Comparison of ENCODE assay signal across 10 mouse cellular contexts in genomic region chr11:118150115-118150701, GRCm38 (mm10). TPM values are rescaled to one million over a fixed set of nuclear protein-coding genes. Genes with fewer than 3 reads are reported as not detected.
DNase-seq lines count a peak whose midpoint lies in the region; ATAC-seq lines count a peak whose summit lies in the region.
"Had no signal": no experiment of that assay in that cellular context is flagged by ENCODE, and none has a peak within 500 bp of the region (broad histone marks: within the 10 kb centered on the region; RNA-seq: fewer than 3 reads in every experiment).

No protein-coding gene starts in this region.

- peak; percentile 83 for DNase-seq in forebrain, embryonic 14.5 days (ENCODE audit: low spot score)
- DNase-seq in forebrain, embryonic 11.5 days (ENCODE audit: low spot score), result no peak
- DNase-seq in midbrain, embryonic 14.5 days, result peak; percentile 63
- no peak for DNase-seq in midbrain, embryonic 10.5 days (ENCODE audit: low spot score)
- peak; percentile 59 for DNase-seq in layer of hippocampus, adult 9-11 months
- DNase-seq in retina, postnatal 1 day, result no peak

- H3K27ac ChIP-seq in forebrain, embryonic 14.5 days (ENCODE audit: low read depth, low read length), result no peak overlapping the region
- no peak overlapping the region for H3K27ac ChIP-seq in forebrain, embryonic 11.5 days (ENCODE audit: low read depth, low read length)
- H3K27ac ChIP-seq in midbrain, embryonic 14.5 days (replicated peaks; ENCODE audit: low read depth, low read length), result no peak overlapping the region
- H3K27ac ChIP-seq in midbrain, embryonic 10.5 days (replicated peaks), result no peak overlapping the region; the same call in 1 of the 2 replicates
- H3K27ac ChIP-seq in stomach, embryonic 16.5 days (ENCODE audit: low read length), result peak overlapping the region; percentile 79

- peaks cover 5% of the 10 kb centered on the region; the same call in 1 of the 2 replicates for H3K4me1 ChIP-seq in forebrain, embryonic 14.5 days (ENCODE audit: control insufficient read depth, insufficient read depth, low read length)
- no peaks in the 10 kb centered on the region for H3K4me1 ChIP-seq in forebrain, embryonic 11.5 days (replicated peaks; ENCODE audit: control insufficient read depth, insufficient read depth, low read length)
- H3K4me1 ChIP-seq in midbrain, embryonic 14.5 days (ENCODE audit: control insufficient read depth, insufficient read depth, low read length), result no peaks in the 10 kb centered on the region
- H3K4me1 ChIP-seq in midbrain, embryonic 10.5 days, result no peaks in the 10 kb centered on the region; the same call in 1 of the 2 replicates
- H3K4me1 ChIP-seq in stomach, embryonic 16.5 days (ENCODE audit: control insufficient read depth, insufficient read depth, low read length), result peaks cover 15% of the 10 kb centered on the region; the same call in 1 of the 2 replicates

- WGBS in forebrain, embryonic 14.5 days, result 42% methylated on average over 9 of the region's 9 CpGs
- WGBS in forebrain, embryonic 11.5 days, result 90% methylated on average over 9 of the region's 9 CpGs
- 82% methylated on average over 9 of the region's 9 CpGs for WGBS in midbrain, embryonic 14.5 days
- WGBS in midbrain, embryonic 10.5 days, result 91% methylated on average over 9 of the region's 9 CpGs
- WGBS in stomach, embryonic 16.5 days, result 30% methylated on average over 9 of the region's 9 CpGs

- no peaks in the 10 kb centered on the region for H3K27me3 ChIP-seq in forebrain, embryonic 14.5 days (replicated peaks; ENCODE audit: control insufficient read depth, insufficient read depth, low read length)
- H3K27me3 ChIP-seq in forebrain, embryonic 11.5 days (ENCODE audit: control insufficient read depth, insufficient read depth, low read length), result no peaks in the 10 kb centered on the region
- H3K27me3 ChIP-seq in midbrain, embryonic 14.5 days (ENCODE audit: control insufficient read depth, insufficient read depth, low read length), result no peaks in the 10 kb centered on the region
- no peaks in the 10 kb centered on the region for H3K27me3 ChIP-seq in midbrain, embryonic 10.5 days (ENCODE audit: low read depth, poor library complexity, severe bottlenecking)
- H3K27me3 ChIP-seq in stomach, embryonic 16.5 days (ENCODE audit: control insufficient read depth, insufficient read depth, low read length), result no peaks in the 10 kb centered on the region
- H3K27me3 ChIP-seq: CH12.LX had no signal

- no peaks in the 10 kb centered on the region for H3K36me3 ChIP-seq in forebrain, embryonic 14.5 days (ENCODE audit: control insufficient read depth, insufficient read depth, low read length)
- no peaks in the 10 kb centered on the region for H3K36me3 ChIP-seq in forebrain, embryonic 11.5 days (ENCODE audit: control insufficient read depth, insufficient read depth, low read length)
- no peaks in the 10 kb centered on the region for H3K36me3 ChIP-seq in midbrain, embryonic 14.5 days (ENCODE audit: control insufficient read depth, insufficient read depth, low read length)
- H3K36me3 ChIP-seq in midbrain, embryonic 10.5 days, result no peaks in the 10 kb centered on the region
- H3K36me3 ChIP-seq in stomach, embryonic 16.5 days (ENCODE audit: control insufficient read depth, insufficient read depth, low read length), result no peaks in the 10 kb centered on the region

- no peak overlapping the region for H3K9ac ChIP-seq in forebrain, embryonic 14.5 days (ENCODE audit: low read length)
- no peak overlapping the region for H3K9ac ChIP-seq in forebrain, embryonic 11.5 days (ENCODE audit: low read length)
- no peak overlapping the region for H3K9ac ChIP-seq in midbrain, embryonic 14.5 days (replicated peaks; ENCODE audit: low read length)
- H3K9ac ChIP-seq in stomach, embryonic 16.5 days (ENCODE audit: low read length), result no peak overlapping the region

- no peaks in the 10 kb centered on the region for H3K9me3 ChIP-seq in forebrain, embryonic 14.5 days (replicated peaks; ENCODE audit: control insufficient read depth, low read length)
- H3K9me3 ChIP-seq in forebrain, embryonic 11.5 days (ENCODE audit: control insufficient read depth, low read length), result no peaks in the 10 kb centered on the region
- no peaks in the 10 kb centered on the region for H3K9me3 ChIP-seq in midbrain, embryonic 14.5 days (ENCODE audit: control insufficient read depth, low read length)
- 0 out of 2 replicates have a peak, but pooled peaks cover 5% of the 10 kb centered on the region for H3K9me3 ChIP-seq in midbrain, embryonic 10.5 days (replicated peaks)
- H3K9me3 ChIP-seq in stomach, embryonic 16.5 days (replicated peaks; ENCODE audit: control insufficient read depth, low read length), result no peaks in the 10 kb centered on the region; the same call in 1 of the 2 replicates

- no peak overlapping the region for H3K4me2 ChIP-seq in forebrain, embryonic 14.5 days (ENCODE audit: low read length)
- no peak overlapping the region for H3K4me2 ChIP-seq in forebrain, embryonic 11.5 days (ENCODE audit: low read depth, low read length, severe bottlenecking)
- H3K4me2 ChIP-seq in midbrain, embryonic 14.5 days (ENCODE audit: low read length), result no peak overlapping the region
- H3K4me2 ChIP-seq in stomach, embryonic 16.5 days (ENCODE audit: low read depth, low read length), result no peak overlapping the region

- no peak overlapping the region for H3K4me3 ChIP-seq in forebrain, embryonic 14.5 days (ENCODE audit: low read depth, low read length)
- H3K4me3 ChIP-seq in forebrain, embryonic 11.5 days (ENCODE audit: low read depth, low read length), result no peak overlapping the region
- no peak overlapping the region for H3K4me3 ChIP-seq in midbrain, embryonic 14.5 days (replicated peaks; ENCODE audit: low read depth, low read length)
- H3K4me3 ChIP-seq in midbrain, embryonic 10.5 days, result no peak overlapping the region
- H3K4me3 ChIP-seq in stomach, embryonic 16.5 days (replicated peaks; ENCODE audit: low read length), result no peak overlapping the region
- H3K4me3 ChIP-seq: erythroblast, embryonic 14.5 days had no signal

- ATAC-seq in forebrain, embryonic 14.5 days, result peak; percentile 32; the same call in 1 of the 2 replicates
- ATAC-seq in forebrain, embryonic 11.5 days (replicated peaks; ENCODE audit: low FRiP score), result no peak
- no peak for ATAC-seq in midbrain, embryonic 14.5 days (ENCODE audit: low FRiP score, low TSS enrichment)
- peak; percentile 80; the same call in 1 of the 2 replicates for ATAC-seq in stomach, embryonic 16.5 days (ENCODE audit: insufficient read depth, low FRiP score)
- no peak for ATAC-seq in megakaryocyte-erythroid progenitor cell, adult 5-6 weeks (replicated peaks; ENCODE audit: low FRiP score, low TSS enrichment, poor library complexity, severe bottlenecking)

RNA-seq across cellular contexts. Expression of gene Dnah17, which starts 19.8 kb away (rescaled TPM):
- 0.08 and 0.14 TPM in 2 replicates for polyA plus RNA-seq in forebrain, embryonic 14.5 days (2014; fragmentation: Nextera tagmentation; extraction: Ambion mirVana)
- polyA plus RNA-seq in forebrain, embryonic 11.5 days (2014; fragmentation: Nextera tagmentation; extraction: Ambion mirVana), result 0.17 and 0.21 TPM in 2 replicates
- 0.20 and 0.30 TPM in 2 replicates for polyA plus RNA-seq in midbrain, embryonic 14.5 days (2014; fragmentation: Nextera tagmentation; extraction: Ambion mirVana)
- polyA plus RNA-seq in midbrain, embryonic 10.5 days (2016; fragmentation: Nextera tagmentation; extraction: Ambion mirVana), result 0.14 and 0.17 TPM in 2 replicates
- polyA plus RNA-seq in stomach, embryonic 16.5 days (2015; fragmentation: Nextera tagmentation; extraction: Ambion mirVana), result 0.13 and 0.14 TPM in 2 replicates
- total RNA-seq in megakaryocyte-erythroid progenitor cell, adult 5-6 weeks (2014; fragmentation: Nextera tagmentation), result 0.05 and 1.2 TPM in 2 replicates
- total RNA-seq in megakaryocyte-erythroid progenitor cell, adult 5-6 weeks (2017), result 0.04 TPM in 1 of 2 replicates, not detected in the other
- polyA plus RNA-seq: erythroblast, embryonic 14.5 days had no signal

Comparison
In these comparisons a context has a peak if more than half of its experiments do, and no peak if none do; other contexts are left out.
1. ATAC-seq: peak in forebrain, embryonic 14.5 days (single experiment) and stomach, embryonic 16.5 days (single experiment); none in forebrain, embryonic 11.5 days (single experiment), midbrain, embryonic 14.5 days (single experiment) and megakaryocyte-erythroid progenitor cell, adult 5-6 weeks (single experiment).
2. DNase-seq: peak in forebrain, embryonic 14.5 days (single experiment), midbrain, embryonic 14.5 days (single experiment) and layer of hippocampus, adult 9-11 months (single experiment); none in forebrain, embryonic 11.5 days (single experiment), midbrain, embryonic 10.5 days (single experiment) and retina, postnatal 1 day (single experiment).